Mouse (Mus musculus) forebrain, embryonic 11.5 days (tissue): ENCODE measurements around the gene Cyp19a1. TPM values are rescaled to one million over a fixed set of nuclear protein-coding genes. Genes with fewer than 3 reads are reported as not detected.

Experiments used
- ATAC-seq: fragments of 200-750 bp; cut with Nextera tagmentation; replicated peaks from 2 replicates; pipeline ENCODE4 v1.8.0; 2017; ENCODE audit warnings: moderate TSS enrichment; ENCODE audit not compliant: low FRiP score
- DNase-seq: peaks from one replicate; pipeline ENCODE4 v3.0.0-alpha.2; 2017; ENCODE audit warnings: low spot score
- H3K27ac ChIP-seq: fragments of 300-500 bp; sonication (generic); 2 replicates; pipeline ENCODE4 v1.5.1; 2014; ENCODE audit warnings: low read depth, low read length
- H3K27me3 ChIP-seq: fragments of 300-500 bp; sonication (generic); 2 replicates; pipeline ENCODE4 v1.6.1; 2014; ENCODE audit warnings: mild to moderate bottlenecking, low read length, mixed read lengths; ENCODE audit not compliant: control insufficient read depth, insufficient read depth
- H3K36me3 ChIP-seq: fragments of 300-500 bp; sonication (generic); 2 replicates; pipeline ENCODE4 v1.6.1; 2014; ENCODE audit warnings: mild to moderate bottlenecking, low read length, moderate library complexity, mixed read lengths; ENCODE audit not compliant: control insufficient read depth, insufficient read depth
- H3K4me1 ChIP-seq: fragments of 300-500 bp; sonication (generic); replicated peaks from 2 replicates; pipeline ENCODE4 v1.6.1; 2014; ENCODE audit warnings: low read length, mixed read lengths; ENCODE audit not compliant: control insufficient read depth, insufficient read depth
- H3K4me2 ChIP-seq: fragments of 300-500 bp; sonication (generic); 2 replicates; pipeline ENCODE4 v1.6.1; 2014; ENCODE audit warnings: low read depth, mild to moderate bottlenecking, low read length, moderate library complexity, mixed read lengths; ENCODE audit not compliant: severe bottlenecking
- H3K4me3 ChIP-seq: fragments of 300-500 bp; sonication (generic); 2 replicates; pipeline ENCODE4 v1.5.1; 2014; ENCODE audit warnings: low read depth, low read length
- H3K9ac ChIP-seq: fragments of 300-500 bp; sonication (generic); 2 replicates; pipeline ENCODE4 v1.6.1; 2014; ENCODE audit warnings: low read length
- H3K9me3 ChIP-seq: fragments of 300-500 bp; sonication (generic); 2 replicates; pipeline ENCODE4 v1.6.1; 2016; ENCODE audit warnings: low read length, mixed read lengths; ENCODE audit not compliant: control insufficient read depth
- WGBS: fragments of 180-500 bp; shearing (Covaris S2); extraction: QIAGEN DNeasy Blood & Tissue Kit; methylation state at CpG from one replicate; pipeline ENCODE4 v1.1.7; 2014; 5-methylcytosine and 5-hydroxymethylcytosine counted together
- polyA plus RNA-seq: library from polyadenylated mRNA; unstranded; fragments of >200 nt; fragmentation: Nextera tagmentation; extraction: Ambion mirVana; gene quantifications from 2 replicates; pipeline ENCODE4 v1.2.1, GENCODE M21; 2014

Cyp19a1 gene
- polyA plus RNA-seq, 1 experiment from 2014 or later: not detected

GRCm38 (mm10) chr9:54163117-54163516 lies 104.8 kb downstream of the Cyp19a1 start:
- WGBS: 82% methylated on average over 5 of the region's 5 CpGs
- no peak overlapping the region for H3K4me2 ChIP-seq
- no peaks in the 10 kb centered on the region for H3K27me3 ChIP-seq
- H3K9me3 ChIP-seq: no peaks in the 10 kb centered on the region
- H3K9ac ChIP-seq: no peak overlapping the region
- H3K4me3 ChIP-seq: no peak overlapping the region
- H3K27ac ChIP-seq: no peak overlapping the region
- no peaks in the 10 kb centered on the region for H3K36me3 ChIP-seq
- DNase-seq (no peak), ATAC-seq (no peak)
- H3K4me1 ChIP-seq: no peaks in the 10 kb centered on the region

GRCm38 (mm10) chr9:54153679-54154078 lies 114.2 kb downstream of the Cyp19a1 start:
- Histone ChIP-seq H3K9ac (no peak overlapping the region), H3K4me2 (no peak overlapping the region), H3K27me3 (no peaks in the 10 kb centered on the region), H3K4me3 (no peak overlapping the region), H3K4me1 (no peaks in the 10 kb centered on the region), H3K27ac (no peak overlapping the region), H3K36me3 (no peaks in the 10 kb centered on the region), H3K9me3 (no peaks in the 10 kb centered on the region)
- ATAC-seq (no peak), DNase-seq (no peak)
- WGBS: 81% methylated on average over 5 of the region's 5 CpGs

GRCm38 (mm10) chr9:54139191-54139590 lies 128.7 kb downstream of the Cyp19a1 start:
- Histone ChIP-seq H3K4me2 (no peak overlapping the region), H3K36me3 (no peaks in the 10 kb centered on the region), H3K9me3 (no peaks in the 10 kb centered on the region), H3K27me3 (no peaks in the 10 kb centered on the region), H3K4me3 (no peak overlapping the region), H3K4me1 (no peaks in the 10 kb centered on the region), H3K27ac (no peak overlapping the region), H3K9ac (no peak overlapping the region)
- no peak for ATAC-seq
- no peak for DNase-seq
- WGBS: 98% methylated on average over 1 of the region's 1 CpGs

Other genes with a start within 250 kb of the Cyp19a1 start
- 0.12 TPM in 1 of 2 replicates, not detected in the other for gene Tnfaip8l3, start 199.7 kb downstream of the Cyp19a1 start, polyA plus RNA-seq
- gene Gldn, start 18.4 kb upstream of the Cyp19a1 start, polyA plus RNA-seq: 0.11 TPM in 1 of 2 replicates, not detected in the other
- 13.0 and 15.2 TPM in 2 replicates for gene Dmxl2, start 233.5 kb upstream of the Cyp19a1 start, polyA plus RNA-seq